Mouse (Mus musculus) CH12F3 (cell line): ENCODE data around the gene Tmc7.

Experiments
- in situ Hi-C: fragments of 300-500 bp; cut with MboI; formaldehyde crosslinking; loops from 2 replicates; pipeline ENCODE4 v1.14.3; 2020; ENCODE audit warnings: low sequenced_read_pairs

The Tmc7 gene

GRCm38 (mm10) chr7:118590726-118591305 is 6.3 kb upstream of the Tmc7 start:
- in situ Hi-C loops = no loop called here

GRCm38 (mm10) chr7:118585856-118586255 is 1.3 kb upstream of the Tmc7 start:
- in situ Hi-C loops = no loop called here

DNA sequence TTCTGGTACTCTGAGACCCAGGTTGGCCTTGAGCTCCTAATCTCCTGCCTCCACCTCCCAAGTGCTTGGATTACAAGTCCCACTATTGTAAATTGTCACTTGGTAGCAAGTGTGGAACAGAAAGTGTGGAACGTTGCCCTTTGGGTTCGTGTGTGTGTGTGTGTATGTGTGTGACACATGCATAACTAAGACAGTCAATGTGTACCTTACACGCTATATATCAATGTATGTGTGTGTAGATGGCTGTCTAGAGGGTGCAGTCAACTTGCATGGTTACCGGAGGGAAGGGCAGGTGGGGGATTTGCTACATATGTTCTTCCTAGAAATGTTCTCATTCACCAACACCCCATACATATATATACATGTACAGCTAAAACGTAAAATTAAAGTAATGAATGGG is 390 bp upstream of the Tmc7 start:
- in situ Hi-C loops = no loop called here

- in situ Hi-C loops = no loop called here
Observed at GRCm38 (mm10) chr7:118583821-118584220, 715 bp downstream of the Tmc7 start.

- in situ Hi-C loops = no loop called here
Observed at GRCm38 (mm10) chr7:118579938-118580337, 4.6 kb downstream of the Tmc7 start.

DNA sequence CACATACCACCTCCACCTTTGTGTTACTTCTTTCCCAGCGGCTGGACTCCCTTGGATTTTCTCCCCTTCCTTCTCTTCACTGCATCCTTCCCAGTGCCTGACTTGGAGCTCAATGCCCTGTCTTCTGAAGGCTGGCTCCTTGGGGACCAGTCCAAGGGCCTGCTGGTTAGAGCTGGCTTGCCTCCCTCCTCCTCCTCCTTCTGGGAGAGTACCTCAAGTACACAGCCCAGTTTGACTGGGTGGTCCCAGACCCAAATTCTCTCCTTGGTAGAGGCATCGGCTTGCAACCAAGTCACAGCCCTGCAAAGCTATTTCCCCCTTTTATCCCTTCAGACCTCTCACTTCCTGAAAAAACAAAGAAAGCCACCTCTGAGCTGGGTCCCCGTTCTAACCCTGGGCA is 6.3 kb downstream of the Tmc7 start:
- in situ Hi-C loops = no loop called here

- in situ Hi-C loops = no loop called here
Observed at GRCm38 (mm10) chr7:118572039-118572438, 12.5 kb downstream of the Tmc7 start.

GRCm38 (mm10) chr7:118571350-118571749 is 13.2 kb downstream of the Tmc7 start:
- in situ Hi-C loops = no loop called here

DNA sequence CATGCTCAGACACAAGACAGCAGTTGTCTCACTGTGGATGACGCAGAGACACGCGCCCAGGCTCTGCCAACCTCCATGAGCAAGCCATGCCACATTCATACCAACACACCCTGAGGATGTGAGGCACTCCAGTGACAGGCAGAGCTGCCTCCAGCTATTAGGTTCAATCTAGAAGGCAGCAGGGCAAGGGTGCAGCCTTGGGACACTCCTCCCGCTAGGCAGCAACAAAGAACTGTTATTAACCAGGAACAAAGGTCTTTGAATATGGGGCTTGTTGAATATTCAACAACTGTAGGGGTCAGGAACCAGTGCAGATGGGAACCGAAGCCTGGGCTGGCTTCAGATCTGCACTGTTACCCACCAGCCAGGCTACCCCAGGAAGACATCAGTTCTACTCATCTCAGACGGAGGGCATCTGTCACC is 15.4 kb downstream of the Tmc7 start:
- in situ Hi-C loops = no loop called here

DNA sequence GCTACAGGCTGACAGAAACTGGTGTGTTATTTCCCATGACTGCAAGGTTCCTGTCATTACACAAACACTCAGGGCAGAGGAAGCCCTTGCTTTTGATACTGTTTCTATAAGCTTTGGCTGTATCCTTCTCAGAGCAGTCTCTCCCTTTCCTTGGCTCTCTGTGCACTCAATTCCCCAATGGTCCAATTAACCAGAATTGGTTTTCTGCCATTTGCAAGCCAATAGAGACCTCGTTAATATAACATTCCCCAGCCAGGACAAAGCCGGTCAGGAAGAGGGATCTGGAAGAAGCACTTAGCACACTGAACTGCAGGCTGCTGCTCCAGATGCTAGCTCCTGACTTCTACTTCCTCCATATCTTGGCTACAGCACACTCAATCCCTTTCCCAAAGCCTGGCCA is 30.2 kb downstream of the Tmc7 start:
- in situ Hi-C loops = no loop called here

- in situ Hi-C loops = no loop called here
Observed at GRCm38 (mm10) chr7:118553881-118554280, 30.7 kb downstream of the Tmc7 start.

- in situ Hi-C loops = no loop called here
Observed at GRCm38 (mm10) chr7:118547451-118547850, 37.1 kb downstream of the Tmc7 start.

DNA sequence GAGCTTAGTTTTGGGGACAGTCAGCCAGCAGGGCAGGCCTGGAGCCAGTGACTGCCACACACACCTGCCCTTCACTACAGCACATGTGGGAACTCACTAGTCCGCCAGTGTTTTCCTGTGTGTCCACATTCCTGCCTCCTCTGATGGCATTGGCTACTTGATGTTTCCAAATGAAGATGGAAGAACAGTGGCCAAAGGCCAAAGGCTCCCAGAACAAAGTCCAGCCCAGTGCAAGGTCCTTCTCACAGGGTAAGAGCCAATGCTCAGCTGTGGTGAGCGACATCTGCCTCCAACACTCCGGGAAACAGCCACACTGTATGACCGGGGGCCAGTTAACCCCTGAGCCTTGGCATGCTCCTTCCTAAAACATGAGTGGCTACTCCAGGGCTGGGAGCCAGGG is 40.4 kb downstream of the Tmc7 start:
- in situ Hi-C loops = no loop called here

GRCm38 (mm10) chr7:118535076-118535475 is 49.5 kb downstream of the Tmc7 start:
- in situ Hi-C loops = no loop called here

DNA sequence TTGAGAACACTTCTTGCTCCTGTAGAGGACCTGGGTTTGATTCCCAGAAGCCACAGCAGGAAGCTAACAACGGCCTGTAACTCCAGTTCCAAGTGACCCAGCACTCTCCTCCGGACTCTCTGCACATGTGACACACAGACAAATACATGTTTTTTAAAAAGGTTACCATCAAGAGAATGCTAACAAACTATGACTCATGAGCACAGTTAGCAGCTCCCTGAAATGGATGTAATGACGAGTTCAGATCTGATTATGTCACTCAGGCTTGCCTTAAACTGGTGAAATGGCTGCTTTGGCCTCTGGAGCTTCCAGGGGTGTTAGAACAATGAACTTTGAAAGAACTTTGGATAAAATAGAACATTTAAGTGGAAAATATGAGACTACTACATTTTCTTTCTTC is 50.2 kb downstream of the Tmc7 start:
- in situ Hi-C loops = no loop called here

DNA sequence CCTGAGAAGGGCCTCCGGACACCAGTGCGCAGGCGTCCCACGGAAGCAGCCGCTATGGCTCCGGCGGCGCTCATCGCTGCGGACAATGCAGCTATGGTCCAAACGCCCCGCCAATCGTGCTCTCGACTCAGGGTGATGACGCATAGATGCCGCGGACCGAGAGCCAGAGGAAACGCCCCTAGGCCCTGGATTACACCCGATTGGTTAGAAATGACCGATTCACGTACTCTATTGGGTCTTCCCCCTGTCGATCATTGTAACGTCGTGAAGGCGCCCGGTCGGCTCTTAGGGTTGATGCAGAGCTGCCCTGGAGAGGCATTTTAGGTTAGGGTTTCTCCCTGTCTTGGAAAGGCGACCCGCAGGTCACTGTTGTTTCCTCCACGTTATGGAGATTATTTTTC is 51.4 kb downstream of the Tmc7 start, which contains the start of gene Coq7:
TSS of gene Coq7 (minus strand) at position 179 of the 401 bp plus-strand sequence.
- in situ Hi-C loops = no loop called here

DNA sequence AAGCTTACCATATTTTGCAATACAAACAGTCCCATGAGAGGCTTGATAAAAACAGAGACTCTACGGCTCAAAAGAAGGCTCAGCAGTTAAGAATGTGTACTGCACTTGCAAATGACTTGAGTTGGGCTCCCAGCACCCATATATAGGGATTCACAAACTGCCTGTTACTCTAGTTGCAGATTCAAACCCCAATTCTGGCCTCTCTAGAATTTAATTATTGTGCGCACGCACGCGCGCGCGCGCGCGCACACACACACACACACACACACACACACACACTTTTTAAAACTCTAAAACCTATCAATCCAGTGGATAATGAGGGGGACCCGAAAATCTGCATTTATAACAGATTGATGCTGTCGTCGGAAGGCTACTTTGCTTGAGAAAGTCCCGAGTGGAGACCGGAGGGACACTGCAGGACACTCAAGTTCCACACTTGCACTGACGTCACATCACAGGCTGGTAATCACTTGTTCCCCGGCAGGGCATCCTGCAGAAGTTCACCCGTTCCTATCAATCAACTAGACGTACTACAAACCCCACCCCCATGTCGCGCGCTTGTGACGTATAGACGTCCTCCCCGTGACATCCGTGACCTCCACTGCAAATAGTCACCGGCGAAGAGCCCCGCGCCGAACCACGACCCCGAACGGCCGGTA is 51.9 kb downstream of the Tmc7 start:
- in situ Hi-C loops = no loop called here

DNA sequence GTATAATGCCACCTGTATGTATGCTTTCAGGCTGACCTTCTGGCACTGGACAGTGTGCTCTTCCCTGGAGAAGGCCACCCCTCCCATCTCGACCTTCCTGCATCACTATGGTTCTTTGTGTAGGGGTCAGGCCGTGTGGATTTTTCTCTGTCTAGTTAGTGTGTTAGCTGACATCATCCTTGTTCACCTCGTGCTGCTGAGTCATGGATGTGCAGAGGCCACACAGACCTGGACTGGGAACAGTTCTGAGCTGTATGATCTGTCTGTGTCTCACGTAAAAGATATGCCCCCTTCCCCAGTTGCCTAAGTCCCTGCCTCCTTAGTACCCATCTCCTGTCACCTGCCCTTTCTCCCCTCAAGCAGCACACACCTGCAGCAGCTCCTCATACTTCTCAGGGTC is 57.6 kb downstream of the Tmc7 start:
- in situ Hi-C loops = no loop called here

DNA sequence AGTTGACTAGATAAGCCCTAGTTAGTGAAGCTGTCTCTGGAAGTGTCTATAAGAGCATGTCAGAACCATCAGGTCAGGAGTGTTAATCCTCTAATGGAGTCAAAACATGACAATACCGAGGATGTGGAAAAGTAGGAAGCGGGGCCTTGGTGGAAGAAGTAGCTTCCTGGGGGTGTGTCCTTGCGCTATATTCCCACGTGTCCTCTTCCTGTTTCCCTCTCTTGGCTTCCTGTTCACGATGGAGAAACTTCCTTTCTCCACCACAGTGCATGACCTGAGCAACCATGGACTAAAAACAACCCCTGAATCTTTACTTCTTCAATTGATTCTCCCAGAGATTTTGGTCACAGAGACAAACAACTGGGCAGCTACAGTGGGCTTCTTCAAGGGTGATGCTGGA is 62.5 kb downstream of the Tmc7 start:
- in situ Hi-C loops = no loop called here

DNA sequence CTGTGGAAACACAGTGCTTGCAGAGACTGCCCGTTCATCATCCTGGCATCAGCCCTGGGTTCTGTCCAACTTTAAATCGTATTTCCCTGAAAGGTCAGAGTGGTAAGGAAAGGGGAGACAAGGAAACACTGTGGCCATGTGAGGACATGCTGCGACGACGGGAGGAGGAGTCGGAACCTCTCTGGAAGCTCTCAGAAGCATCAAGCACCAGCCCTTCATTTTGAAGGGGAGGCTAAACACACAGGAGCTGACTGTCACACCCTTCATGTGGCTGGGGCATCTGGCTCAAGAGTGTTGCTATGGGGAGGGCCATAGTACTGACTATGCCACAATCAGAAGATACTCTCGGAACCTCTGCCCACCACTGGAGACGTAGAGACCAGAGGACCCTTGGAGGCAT is 64.9 kb downstream of the Tmc7 start:
- in situ Hi-C loops = no loop called here

- in situ Hi-C loops = no loop called here
Observed at GRCm38 (mm10) chr7:118518687-118519086, 65.8 kb downstream of the Tmc7 start.

DNA sequence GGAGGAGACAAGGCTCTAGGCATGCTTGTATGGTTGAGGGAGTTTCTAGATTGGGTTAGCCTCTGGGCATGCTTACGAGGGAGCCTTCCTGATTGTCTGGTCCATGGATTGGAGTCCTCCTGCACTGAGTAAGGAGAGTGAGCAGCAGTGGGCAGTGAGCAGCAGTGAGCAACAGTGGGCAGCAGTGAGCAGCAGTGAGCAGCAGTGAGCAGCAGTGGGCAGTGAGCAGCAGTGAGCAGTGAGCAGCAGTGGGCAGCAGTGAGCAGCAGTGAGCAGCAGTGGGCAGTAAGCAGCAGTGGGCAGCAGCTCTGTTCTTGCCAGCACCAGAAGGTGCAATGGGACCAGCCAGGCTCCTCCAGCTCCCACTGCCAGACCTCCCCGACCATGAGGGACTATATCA is 66.7 kb downstream of the Tmc7 start:
- in situ Hi-C loops = no loop called here

DNA sequence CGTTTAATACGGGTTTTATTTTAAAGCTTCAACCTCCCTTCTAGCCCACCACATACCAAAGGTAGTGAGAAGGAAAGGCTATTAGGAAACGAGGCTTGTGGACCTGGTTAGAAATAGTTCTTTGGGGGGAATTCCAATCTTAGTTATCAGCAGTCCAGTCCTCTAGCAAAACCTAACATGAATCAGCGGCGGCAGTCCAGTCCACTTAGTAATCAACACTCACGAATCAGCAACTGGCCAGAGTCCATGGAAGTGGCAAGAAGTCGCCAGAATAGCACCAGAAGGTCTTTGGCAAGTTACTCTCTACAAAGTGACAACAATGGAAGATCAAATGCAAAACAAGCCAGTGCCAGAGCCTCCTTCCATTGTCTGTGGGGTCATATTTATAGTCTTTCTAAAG is 76.0 kb downstream of the Tmc7 start:
- in situ Hi-C loops = no loop called here
